Mouse (Mus musculus) hindlimb bud, embryonic 11.5 days (tissue): Measurements from ENCODE around the gene Sec14l4.

Experiments
- DNase-seq: peaks from one replicate; pipeline ENCODE4 v3.0.0-alpha.2; 2012; ENCODE audit warnings: low read depth, low spot score; ENCODE audit errors: extremely low spot score

The Sec14l4 gene

GRCm38 (mm10) chr11:4027561-4028334, 3.5 kb upstream of the Sec14l4 start:
- no peak for DNase-seq

- DNase-seq: no peak
Measured at GRCm38 (mm10) chr11:4029343-4029742, 1.9 kb upstream of the Sec14l4 start.

- DNase-seq: no peak
Measured at GRCm38 (mm10) chr11:4031961-4032360, 699 bp downstream of the Sec14l4 start.

GRCm38 (mm10) chr11:4033471-4033870, 2.2 kb downstream of the Sec14l4 start:
- no peak for DNase-seq

GRCm38 (mm10) chr11:4034169-4034568, 2.9 kb downstream of the Sec14l4 start:
- DNase-seq: no peak

- DNase-seq: no peak
Measured at GRCm38 (mm10) chr11:4035116-4035892, 4.0 kb downstream of the Sec14l4 start.

- DNase-seq: no peak
Measured at GRCm38 (mm10) chr11:4035916-4036315, 4.7 kb downstream of the Sec14l4 start.

- no peak for DNase-seq
Measured at GRCm38 (mm10) chr11:4036365-4037084, 5.3 kb downstream of the Sec14l4 start.

GRCm38 (mm10) chr11:4039951-4040350, 8.7 kb downstream of the Sec14l4 start:
- DNase-seq: no peak

GRCm38 (mm10) chr11:4041123-4041625, 9.9 kb downstream of the Sec14l4 start:
- DNase-seq: no peak

- no peak for DNase-seq
Measured at GRCm38 (mm10) chr11:4043081-4043480, 11.8 kb downstream of the Sec14l4 start.

GRCm38 (mm10) chr11:4046526-4046925, 15.3 kb downstream of the Sec14l4 start:
- DNase-seq: no peak

GRCm38 (mm10) chr11:4047766-4048165, 16.5 kb downstream of the Sec14l4 start:
- DNase-seq: no peak

GRCm38 (mm10) chr11:4048438-4048837, 17.2 kb downstream of the Sec14l4 start:
- DNase-seq: no peak

GRCm38 (mm10) chr11:4053586-4053985, 22.3 kb downstream of the Sec14l4 start:
- peak; percentile 50 for DNase-seq

GRCm38 (mm10) chr11:4060866-4061575, 29.8 kb downstream of the Sec14l4 start:
- DNase-seq: no peak

GRCm38 (mm10) chr11:4062523-4062922, 31.3 kb downstream of the Sec14l4 start:
- DNase-seq: no peak

GRCm38 (mm10) chr11:4062981-4063380, 31.7 kb downstream of the Sec14l4 start:
- no peak for DNase-seq

GRCm38 (mm10) chr11:4064627-4065122, 33.4 kb downstream of the Sec14l4 start, which contains the start of gene Sec14l3:
Gene Sec14l3, plus strand, starts transcription at chr11:4064841.
- no peak for DNase-seq

- DNase-seq: no peak
Measured at GRCm38 (mm10) chr11:4069664-4070063, 38.4 kb downstream of the Sec14l4 start.
